Mouse (Mus musculus) cerebellum, adult 9-10 months (tissue): Measurements from ENCODE around the gene Agbl1.
A peak's percentile ranks its signal among the peaks of the same experiment; 100 is the strongest.

ENCODE experiments used
- DNase-seq: peaks from one replicate; pipeline ENCODE4 v3.0.0; 2022

Gene Agbl1

DNA sequence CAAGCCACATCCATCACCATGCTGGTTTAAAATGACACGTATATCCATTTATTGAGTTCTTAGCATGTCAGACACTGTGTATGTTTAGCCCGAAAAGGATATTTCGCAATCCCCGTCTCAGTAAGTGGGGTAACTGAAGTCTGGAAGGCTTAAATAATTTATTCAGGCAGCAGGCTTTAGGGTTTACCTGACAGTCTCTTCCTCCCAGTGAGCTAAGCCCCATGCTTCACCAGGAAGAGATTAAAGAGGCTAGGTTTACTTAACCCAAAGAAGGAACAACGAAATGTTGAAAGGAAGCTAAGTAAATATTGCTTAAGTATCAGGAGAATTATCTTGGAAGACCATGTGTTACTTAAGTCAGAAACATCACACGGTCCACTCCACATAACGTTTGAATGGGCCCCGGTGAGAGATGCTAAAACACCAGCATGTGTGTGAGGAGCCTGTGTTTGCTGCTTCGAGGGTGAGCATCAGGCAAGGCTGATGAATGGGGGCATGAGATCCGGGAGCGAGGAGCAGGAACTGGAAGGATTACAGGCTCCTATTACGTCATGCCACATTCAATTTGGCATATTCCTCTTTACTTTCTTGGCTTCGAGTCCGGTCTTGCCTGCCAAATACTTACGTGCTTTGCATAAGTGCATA lies 162.7 kb downstream of the Agbl1 start:
- no peak for DNase-seq

DNA sequence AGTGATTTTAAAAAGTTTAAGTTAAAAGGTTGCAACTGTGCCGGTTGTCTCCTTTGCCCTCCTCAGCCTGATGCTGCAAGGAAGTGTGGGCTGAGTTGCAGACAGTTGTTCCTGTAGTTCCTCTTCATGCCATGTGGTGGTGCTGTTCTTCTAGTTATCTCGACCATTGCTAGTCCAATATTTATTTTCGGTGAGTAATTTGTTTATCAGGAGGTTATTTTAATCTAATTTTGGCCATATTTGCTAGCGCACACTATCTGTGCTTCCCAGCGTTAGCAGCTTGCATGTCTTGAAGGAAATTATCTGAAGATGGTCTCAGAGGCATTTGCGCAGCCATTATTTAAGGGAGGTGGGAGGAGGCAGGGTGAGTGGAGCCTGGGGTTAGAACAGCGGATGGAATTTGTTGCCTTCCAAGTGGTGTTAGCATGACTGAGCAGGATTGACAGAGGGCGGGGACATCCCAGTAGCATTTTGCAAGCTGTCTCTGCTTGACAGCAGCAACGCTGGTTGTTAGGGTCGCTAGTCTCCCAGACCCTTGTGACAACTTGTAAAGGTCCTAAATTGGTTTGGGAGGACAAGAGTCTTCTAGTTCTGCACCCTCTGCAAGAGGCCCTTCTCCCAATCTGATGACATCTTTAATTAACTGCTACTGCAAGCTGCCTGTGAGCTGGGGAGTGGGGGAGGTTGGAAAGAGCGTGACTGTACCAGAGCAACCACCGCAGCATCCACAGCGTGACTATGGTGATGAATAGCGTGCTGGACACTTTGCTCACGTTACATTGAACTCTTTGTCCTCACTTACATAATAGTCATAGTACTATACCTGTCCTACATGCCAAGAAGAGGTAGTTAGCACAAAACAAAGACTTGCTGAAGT lies 163.5 kb downstream of the Agbl1 start:
- peak; percentile 63 for DNase-seq

DNA sequence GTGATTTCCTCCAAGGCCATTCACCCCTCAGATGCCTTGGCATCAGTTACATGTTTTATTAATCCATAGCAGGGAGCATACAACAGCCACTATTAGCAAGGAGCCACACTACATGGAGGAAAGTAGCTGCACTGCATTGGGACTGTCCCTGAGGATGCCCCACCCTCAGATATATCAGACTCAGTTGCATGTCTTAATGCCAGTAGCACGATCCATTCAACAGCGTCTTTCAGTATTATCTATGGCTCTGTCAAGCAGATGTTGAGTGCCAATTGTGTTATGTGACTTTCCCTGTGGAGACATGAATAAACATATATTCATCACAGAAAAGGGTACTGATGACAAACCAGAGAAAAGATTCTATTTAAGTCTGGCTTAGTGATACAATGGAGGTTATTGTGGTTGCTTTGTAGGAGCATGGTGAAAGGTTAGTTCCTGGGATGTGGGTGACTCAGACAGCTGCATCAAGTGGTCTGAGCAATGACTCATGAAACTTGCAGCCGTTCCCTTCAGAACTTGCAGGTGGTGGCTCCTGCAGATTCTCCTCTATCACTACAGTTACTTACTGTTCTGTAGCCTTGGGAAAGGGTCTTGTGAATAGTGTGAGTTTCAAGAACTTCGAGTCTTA lies 178.4 kb downstream of the Agbl1 start:
- no peak for DNase-seq

DNA sequence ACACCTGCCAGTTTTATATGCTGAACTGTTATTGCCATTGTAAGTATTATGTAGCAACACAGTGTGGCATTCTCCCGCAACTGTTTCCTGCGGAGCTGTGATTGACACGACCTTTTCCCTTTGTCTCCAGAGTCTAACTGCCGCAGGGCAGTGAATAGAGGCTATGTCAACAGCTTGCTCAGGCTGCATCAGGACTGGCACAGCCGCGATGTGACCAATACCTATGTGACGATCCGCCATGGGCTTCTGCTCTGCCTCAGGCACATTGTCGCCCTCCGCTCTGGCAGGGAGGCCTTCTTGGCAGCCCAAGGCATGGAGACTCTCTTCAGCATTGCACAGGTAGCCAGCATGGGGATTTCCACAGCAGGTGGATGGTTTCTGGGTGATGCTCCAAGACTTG lies 179.3 kb downstream of the Agbl1 start:
- DNase-seq: no peak

DNA sequence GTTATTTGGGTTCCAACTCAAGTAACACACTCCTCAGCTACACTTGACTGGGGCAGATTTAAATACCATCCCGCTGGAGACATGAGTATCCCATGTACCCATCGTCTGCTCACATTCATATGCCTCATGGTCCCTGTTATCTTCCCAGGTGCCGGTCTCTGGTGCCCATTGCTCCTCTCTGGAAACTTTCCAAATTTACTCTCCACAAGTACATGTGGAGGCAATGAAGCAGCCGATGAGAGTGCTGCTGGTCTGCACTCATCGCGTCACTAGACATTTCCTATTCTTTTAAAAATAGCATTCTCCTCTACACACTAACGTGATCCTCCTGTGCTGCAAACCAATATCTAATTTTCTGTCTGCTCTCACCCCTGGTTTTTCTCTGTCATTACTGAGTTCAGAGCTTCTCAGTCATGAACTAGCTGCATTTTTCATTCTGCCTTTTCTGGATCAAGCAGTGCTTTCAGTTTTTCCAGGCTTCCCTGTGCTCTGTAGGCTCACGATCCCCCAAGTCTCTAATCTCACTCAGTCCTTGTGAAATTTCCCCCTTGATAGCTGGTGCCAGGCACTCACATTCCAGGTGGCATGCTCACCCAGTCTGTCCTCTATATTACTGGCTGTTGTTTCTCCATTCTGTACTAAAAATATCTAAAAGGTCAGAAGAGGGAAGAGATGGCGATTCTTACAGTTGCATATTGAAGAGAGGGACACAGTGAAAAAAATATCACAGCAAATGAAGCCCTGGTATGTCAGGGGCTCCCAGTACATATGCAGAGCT lies 180.9 kb downstream of the Agbl1 start:
- DNase-seq: no peak

DNA sequence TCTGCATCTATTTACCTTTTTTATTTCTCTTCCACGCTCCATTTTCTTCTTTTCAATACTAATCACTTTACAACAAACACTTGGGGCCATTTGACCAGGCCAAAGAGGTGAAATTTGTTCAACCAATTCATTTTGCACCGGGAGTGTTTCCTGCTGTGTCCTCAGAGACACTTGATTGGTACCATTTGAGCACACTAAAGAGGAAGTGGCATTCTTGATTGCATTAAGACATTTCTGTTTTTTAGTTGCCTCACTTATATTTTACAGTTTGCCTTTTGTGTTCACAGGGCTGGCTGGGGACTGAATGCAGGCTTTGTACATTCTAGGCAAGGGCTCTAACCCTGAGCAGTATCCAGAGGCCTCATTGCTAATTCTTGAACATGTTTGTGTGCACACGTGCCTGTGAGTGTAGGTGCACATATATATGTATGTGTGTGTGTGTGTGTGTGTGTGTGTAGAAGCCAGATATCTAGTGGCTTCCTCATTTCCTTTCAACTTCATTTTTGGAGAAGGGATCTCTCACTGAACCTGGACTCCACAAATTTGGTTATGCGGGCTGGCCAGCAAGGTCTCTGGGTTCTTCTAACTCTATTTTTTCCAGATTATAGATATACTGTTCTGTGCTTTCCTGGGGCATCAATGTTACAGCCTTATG lies 182.4 kb downstream of the Agbl1 start:
- DNase-seq: no peak

DNA sequence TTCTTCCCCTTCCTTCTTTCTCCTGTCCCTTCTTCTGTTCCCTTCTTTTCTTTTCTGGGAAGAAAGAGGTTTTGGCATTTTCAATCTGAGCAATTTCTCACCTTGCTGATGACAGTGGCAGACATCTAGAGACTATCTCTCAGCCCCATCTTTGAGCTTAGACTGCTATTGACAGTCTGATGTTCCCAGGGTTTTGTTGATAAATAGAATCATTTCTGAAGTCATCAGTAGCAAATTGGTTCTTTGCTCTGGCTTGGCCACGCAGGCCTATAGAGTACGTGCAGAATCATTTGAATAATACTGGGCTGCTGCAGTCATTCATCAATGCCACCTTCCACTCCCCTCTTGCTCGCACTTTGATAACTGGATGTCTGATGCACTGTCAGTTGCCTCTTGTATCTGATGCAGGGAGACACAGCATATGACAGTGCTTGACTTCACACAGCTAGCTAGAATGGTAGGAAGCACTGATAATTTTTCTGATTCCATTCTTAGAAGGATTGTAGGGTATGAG lies 186.5 kb downstream of the Agbl1 start:
- no peak for DNase-seq

DNA sequence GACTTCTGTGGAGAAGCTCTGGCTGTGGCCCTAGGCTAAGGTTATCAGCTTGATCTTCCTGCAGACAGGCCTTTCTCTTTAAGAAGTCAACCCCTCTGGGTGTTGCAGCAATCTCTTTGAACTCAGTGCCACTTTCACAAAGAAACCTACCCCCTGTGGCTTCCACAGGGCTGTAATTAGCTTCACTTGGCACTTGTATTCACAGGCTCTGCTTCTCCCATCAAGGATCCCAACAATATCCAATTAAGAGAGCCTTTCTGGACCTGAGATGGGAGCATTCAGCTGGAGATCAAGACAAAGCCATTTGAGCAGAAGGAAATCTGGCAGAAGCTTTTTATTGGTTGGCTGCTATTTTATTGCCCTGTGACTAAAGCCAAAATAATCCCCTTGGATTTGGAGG lies 208.9 kb downstream of the Agbl1 start:
- no peak for DNase-seq

DNA sequence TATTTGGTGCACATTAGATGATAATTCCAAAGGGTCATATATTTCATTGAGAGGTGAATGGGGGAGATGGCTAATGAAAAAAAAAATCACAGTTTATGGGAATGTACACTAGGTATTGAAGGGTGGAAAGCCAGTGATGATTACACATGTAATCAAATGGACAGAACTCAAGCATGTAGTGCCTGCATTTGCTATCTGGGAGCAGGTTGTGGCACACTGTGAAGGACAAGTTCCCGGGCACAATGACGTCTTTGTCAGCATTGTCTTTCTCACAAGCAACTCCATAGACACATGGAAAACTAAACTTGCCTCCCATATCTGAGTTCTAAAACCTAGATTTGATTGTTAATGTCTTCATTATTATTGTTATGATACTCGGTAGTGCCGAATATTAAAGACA lies 209.3 kb downstream of the Agbl1 start:
- DNase-seq: no peak

DNA sequence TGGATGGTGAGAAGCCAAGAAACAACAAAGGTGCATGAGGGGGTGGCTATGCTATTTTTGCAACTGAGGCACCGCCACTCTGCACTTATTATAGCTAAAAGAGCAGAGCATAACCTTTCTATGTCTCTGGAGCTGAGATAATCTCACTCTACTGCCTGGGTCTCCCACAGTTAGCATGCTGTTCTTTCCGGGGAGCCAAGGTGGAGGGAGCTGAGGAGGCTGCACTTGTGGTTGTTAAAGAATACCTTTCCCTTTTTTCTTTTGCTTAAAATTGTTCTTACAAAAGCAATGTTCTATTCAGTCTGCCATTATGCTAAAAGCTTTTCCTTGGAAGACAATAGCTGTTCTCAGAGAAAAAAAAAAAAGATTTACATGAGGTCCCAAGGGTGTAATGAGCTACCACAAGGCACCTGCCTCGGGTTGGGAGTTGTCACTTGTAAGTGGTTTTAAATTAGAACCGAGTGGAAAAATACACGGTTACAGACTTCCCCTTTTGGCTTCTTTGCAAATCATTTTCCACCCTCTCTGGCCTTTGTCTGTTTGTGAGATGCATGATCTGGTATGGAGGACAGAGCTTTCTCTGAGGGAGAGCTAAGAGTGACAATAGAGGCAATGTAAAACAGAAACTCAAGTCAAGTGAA lies 232.8 kb downstream of the Agbl1 start:
- DNase-seq: no peak

DNA sequence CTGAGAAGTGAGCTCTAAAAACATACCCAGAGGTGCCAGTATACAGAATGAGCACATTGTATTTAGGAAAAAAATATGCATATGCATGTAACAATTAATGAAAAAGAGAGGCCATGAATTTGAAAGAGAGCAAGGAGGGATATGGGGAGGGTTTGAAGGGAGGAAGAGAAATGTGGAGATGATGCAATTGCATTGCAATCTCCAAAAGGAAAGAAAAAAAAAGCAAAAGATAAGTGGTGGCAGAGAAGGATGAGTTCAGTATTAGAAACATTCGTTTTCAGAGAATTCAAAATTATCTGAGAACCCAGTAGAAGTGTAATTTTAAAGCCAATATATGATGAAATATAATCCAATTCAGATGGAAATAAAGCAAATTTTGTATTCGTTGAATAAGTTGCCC lies 236.7 kb downstream of the Agbl1 start:
- DNase-seq: no peak

DNA sequence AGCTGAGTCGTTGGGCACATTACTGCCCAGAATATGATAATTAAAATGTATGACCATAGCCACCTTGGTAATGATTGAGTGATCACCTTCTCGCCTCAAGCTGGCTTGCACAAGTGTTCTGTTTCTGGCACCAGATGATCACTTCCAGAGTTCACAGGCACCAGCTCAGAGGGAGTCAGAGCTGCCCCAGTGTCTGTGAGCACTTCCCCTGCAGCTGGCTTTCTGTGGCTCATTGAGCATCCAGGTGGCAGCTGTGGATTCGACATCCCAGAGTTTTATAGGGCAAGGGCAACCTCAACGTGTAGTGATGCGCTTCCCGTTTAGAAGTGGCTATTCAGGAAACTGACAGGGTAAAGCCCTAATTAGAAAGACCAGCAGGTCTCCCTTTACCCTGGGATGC lies 244.5 kb downstream of the Agbl1 start:
- DNase-seq: no peak

DNA sequence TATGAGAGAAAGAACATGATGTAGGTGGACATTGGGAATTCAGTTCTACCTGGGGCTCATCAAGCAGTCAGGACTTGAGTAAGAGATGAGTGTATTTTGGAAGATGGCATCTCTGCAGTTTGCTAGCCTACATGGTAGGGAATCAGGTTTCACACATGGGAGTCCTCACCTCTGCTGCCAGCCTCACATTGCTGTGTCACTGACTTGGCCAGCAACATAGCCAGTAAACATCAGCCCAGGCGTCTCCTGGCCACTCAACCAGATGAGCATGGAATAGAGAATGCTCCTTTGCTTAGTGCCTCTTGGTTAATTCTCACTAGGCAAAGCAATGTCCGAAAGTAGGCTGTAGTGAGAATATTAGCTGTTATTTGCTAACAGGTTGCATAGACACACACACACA lies 255.9 kb downstream of the Agbl1 start:
- DNase-seq: no peak

DNA sequence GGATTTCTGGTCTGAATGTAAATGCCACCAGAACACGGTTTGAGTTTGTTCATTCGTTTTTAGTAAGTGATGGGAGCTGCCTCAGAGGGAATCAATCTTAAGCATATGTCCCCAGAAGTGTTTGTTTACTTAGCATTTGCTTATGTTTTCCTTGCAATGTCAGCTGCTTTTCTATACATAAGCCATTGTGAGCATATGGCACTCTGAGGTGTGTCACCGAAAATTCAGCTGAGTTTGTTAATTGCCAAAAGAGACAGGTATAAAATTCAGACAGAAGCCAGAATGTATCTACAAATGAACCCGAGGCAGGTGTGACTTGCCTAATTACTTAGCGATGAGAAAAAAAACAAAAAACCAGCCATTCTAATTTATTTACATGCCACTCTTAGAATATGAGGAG lies 257.8 kb downstream of the Agbl1 start:
- no peak for DNase-seq

DNA sequence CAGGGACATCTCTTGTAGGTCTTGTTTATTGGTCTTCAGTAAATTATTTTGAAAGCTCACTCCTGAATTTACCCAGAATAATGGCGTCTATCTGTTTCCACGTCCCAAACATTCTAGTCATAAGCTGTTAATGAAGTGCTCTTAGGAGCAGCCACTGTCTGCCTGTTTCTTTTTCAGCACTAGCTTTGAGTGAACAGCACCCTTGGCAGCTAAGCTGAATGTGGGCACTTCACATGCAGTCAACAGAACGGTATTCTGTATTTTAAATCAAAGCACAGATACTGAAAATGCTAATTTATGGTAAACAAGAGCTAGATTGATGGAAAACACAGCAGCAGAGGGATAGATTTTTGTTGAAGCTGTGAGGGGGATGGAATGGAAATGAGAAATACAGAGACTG lies 294.6 kb downstream of the Agbl1 start:
- DNase-seq: no peak

DNA sequence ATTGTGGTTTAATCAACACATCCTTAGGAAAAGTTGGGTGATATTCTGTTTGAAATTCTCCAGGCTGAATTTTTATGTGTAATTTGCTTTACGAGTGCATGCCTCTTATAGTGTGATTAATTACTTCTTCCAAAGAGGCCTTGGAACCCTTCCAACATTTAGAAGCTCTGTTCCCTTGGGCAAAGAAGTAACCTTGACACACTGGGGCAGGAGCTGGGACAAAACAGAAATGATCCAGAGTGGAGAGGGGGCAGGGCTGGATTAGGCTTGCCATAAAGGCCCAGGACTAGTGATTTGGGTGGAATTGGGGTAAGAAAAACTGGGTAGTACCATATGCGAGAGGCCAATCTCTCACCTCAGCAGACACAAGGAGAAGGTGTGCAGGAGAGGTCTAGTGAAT lies 316.8 kb downstream of the Agbl1 start:
- no peak for DNase-seq

DNA sequence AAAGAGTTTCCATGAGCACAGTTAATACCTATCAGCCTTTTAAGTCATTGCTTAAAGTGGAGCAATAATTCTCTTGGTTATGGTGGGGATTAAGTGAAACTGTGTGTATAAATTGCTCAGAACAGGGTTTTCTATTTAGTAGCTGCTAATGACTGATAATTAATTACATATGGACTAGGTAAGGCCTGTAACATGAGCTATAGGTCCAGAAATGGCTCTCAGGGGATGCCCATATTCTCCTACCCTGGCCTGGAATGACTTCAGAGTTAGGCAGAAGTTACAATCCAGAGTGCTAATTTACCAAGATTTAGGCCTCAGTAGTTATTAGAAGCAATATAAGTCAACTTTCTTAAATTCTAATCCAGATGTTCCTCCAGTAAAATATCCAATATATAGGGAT lies 317.6 kb downstream of the Agbl1 start:
- DNase-seq: no peak

DNA sequence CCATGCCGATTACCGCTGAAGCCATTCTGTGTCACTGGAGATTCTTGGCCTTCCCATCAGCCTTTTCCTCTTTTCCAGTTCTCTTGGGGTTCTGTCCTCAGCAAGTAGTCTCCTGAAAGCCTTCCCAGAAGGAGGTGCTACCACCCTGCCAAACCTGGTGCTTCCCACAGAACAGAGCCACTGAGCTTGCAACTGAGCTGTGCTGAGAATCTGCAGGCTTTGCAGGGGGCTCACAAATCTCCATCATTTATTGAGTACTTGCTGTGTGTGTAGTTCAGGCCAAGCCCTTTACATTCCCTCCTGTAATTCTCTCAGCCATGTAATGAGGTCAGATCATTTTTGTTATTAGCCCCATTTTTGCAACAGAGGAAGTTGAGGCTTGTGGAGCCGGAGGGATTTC lies 322.2 kb downstream of the Agbl1 start:
- DNase-seq: no peak

DNA sequence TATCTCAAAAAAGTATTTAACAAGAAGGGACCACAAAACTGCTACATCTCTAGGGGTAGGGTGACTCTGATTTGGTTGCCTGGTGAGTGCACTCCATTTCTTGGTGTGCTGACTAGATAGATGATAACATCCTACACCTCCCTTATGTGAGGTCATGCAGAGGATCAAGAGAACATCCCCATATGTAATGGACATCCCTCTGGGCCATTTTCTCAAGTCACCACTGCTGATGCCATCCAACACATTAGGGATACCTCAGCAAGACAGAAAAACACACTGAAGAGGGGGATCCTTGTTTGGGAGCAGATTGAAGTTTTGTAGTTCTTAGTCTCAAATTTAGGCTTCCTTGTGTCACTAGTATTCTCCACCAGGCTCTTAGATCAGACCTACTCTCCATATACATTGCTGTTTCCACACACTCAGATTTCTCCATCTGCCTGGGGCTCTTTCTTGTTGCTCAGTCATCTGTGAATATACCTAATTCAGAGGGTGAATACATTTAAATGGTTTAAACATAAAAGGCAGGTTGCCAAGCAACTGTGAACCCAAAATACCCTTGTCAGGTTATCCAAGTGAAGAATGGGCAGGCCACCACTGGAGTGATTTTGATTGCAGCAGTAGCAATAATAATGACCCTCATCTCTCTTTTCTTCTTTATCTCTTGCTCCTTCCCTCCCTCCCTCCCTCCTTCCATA lies 331.0 kb downstream of the Agbl1 start:
- DNase-seq: no peak

DNA sequence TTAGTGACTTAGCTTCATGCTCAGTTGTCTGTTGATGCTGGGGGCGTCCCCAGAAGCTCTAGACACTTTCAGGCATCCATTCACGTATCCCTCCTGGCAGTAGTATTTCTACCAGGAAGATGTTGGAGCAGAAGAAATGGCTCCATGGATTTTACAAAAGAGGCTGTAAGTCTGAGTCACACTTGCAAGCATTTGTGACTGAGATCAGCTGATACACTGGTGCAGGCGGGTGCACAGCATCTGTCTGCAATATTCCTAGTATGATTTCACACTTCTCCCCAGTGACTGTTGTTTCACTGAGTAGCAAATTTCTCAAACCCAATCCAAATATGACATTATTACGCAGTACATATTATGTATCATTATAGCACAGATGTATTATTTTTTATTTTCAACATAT lies 332.8 kb downstream of the Agbl1 start:
- DNase-seq: no peak

DNA sequence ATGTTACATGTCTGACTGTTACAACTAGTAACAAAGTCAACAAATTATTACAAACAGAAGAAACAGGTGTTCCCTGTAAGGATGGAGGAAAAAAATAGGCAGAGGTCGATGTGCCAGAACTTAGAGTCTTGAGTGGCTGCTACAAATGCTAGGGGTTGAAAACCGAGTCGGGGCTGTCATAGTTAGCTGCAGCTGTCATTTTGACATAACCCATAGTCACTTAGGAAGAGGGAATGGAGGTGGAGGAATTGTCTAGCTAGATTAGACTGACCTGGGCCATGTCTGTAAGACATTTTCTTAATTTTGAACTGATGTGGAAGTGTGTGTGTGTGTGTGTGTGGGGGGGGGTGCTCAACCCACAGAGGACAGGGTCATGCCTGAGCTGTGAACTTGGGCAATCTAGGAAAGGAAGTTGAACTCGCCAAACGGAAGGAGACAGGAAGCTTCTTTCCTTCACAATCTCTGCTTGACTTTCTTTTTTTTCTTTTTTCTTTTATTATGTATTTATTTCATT lies 364.9 kb downstream of the Agbl1 start:
- DNase-seq: no peak
